8 mouse cellular contexts compared by ENCODE assay signal in the genomic region with DNA sequence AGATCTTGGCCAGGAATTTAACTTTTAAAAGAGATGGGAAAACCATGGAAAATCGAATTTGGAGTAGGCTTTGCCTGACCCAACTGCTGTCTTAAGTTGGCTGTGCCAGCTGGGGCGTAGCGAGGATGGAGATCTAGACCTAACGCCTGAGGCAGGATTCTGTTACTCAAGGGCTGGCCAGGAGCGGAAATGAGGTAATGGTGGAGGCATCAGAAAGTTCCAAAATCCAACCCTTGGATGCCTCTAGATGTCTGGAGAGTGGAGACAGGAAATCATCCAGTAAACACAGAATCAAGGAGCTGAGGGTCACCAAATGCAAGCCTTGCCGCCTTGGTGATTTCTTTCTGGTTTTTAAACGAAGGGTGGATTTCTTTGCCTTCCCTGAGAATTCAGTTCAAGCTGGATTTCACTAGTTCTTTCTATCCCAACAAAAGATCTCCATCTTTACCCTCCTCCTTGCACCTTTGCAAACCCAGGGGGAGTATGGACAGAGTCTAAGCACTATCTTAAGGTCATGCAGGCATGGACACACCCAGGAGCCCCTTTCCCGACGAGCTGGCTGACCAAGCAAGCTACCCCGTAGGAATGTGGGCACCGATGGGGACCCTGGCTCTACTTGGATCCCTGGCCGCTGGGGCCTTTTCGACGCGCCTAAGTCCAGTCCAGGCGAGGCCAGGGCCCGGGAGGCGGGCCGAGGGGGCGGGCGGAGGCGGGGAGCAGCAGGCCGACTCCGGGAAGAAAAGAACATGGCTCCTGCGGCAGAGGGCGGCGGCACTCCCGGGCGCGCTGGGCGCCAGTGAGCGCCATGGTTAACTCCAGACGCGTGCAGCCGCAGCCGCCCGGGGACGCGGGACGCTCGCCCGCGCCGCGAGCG. TPM values are rescaled to one million over a fixed set of nuclear protein-coding genes. Genes with fewer than 3 reads are reported as not detected.
DNase-seq lines count a peak whose midpoint lies in the region; ATAC-seq lines count a peak whose summit lies in the region.

Pkd2 (plus strand) TSS at position 619 of the 874 bp plus-strand sequence.

- peak within 1 kb of the TSS; percentile 98 for H3K9ac ChIP-seq in hindbrain, embryonic 14.5 days

- 12% methylated on average over 41 of the region's 46 CpGs for WGBS in hindbrain, embryonic 14.5 days

- peak; percentile 87 for ATAC-seq in hindbrain, embryonic 14.5 days (ENCODE audit: low FRiP score)
- no peak for ATAC-seq in activated CD4-positive, CD25-positive, alpha-beta regulatory T cell, adult 4 months

- peak within 1 kb of the TSS; percentile 95 for H3K27ac ChIP-seq in hindbrain, embryonic 14.5 days

- peaks cover 6% of the 10 kb centered on the region; the same call in 1 of the 2 replicates for H3K9me3 ChIP-seq in hindbrain, embryonic 14.5 days (ENCODE audit: control insufficient read depth, low read length)

- H3K4me3 ChIP-seq in hindbrain, embryonic 14.5 days (replicated peaks; ENCODE audit: low read length) = peak within 1 kb of the TSS; percentile 82

- no peaks in the 10 kb centered on the region for H3K27me3 ChIP-seq in hindbrain, embryonic 14.5 days (ENCODE audit: control insufficient read depth, insufficient read depth, low read length)

- peak within 1 kb of the TSS; percentile 84 for H3K4me2 ChIP-seq in hindbrain, embryonic 14.5 days (replicated peaks)

- 0 out of 2 replicates have a peak, but pooled peaks cover 3% of the 10 kb centered on the region for H3K36me3 ChIP-seq in hindbrain, embryonic 14.5 days (replicated peaks; ENCODE audit: control insufficient read depth, insufficient read depth)

- peaks cover 10% of the 10 kb centered on the region; the same call in 1 of the 2 replicates for H3K4me1 ChIP-seq in hindbrain, embryonic 14.5 days (replicated peaks; ENCODE audit: control insufficient read depth, insufficient read depth, low read length)

- peak; percentile 67 for DNase-seq in adrenal gland, adult 8-10 months
- peak; percentile 41 to 74 for DNase-seq in cerebellum, postnatal 4 days (ENCODE audit: low spot score in 2 of 2)
- DNase-seq in gastrocnemius, adult 8-10 months (ENCODE audit: low spot score in 2 of 2) = peak; percentile 55 to 63
- DNase-seq in hindbrain, embryonic 14.5 days (ENCODE audit: low spot score) = peak; percentile 69
- peak; percentile 56 to 58 for DNase-seq in left cerebral cortex, adult 8-10 months (ENCODE audit: low spot score in 2 of 2)
- DNase-seq in lung, postnatal 4 days = peak; percentile 83 to 89
- DNase-seq in right cerebral cortex, adult 2 months (ENCODE audit: low spot score in 2 of 2) = peak; percentile 48 to 69

RNA-seq across cellular contexts. Expression of gene Pkd2, which starts in this region (rescaled TPM):
- 10 to 100 TPM; 44.1 to 68.0 (median 53.9) TPM for total RNA-seq in adrenal gland, adult 8-10 months (2022)
- total RNA-seq in gastrocnemius, adult 8-10 months (2022) = 1 to 10 TPM; 6.1 to 9.3 (median 7.6) TPM
- polyA plus RNA-seq in hindbrain, embryonic 14.5 days (2014; fragmentation: Nextera tagmentation; extraction: Ambion mirVana) = 12.0 TPM in 2 replicates
- total RNA-seq in left cerebral cortex, adult 8-10 months (2022) = 10 to 100 TPM; 26.2 to 29.1 (median 28.6) TPM
- under 1 TPM in 1 of 2 experiments, not detected in 1; 0.11 TPM for polyA plus RNA-seq in activated CD4-positive, CD25-positive, alpha-beta regulatory T cell, adult 4 months (2017; shearing (Covaris generic))

Comparison
In these comparisons a context has a peak if more than half of its experiments do, and no peak if none do; other contexts are left out.
1. RNA of gene Pkd2 (polyA plus RNA-seq): 12.0 TPM in hindbrain, embryonic 14.5 days; 0.11 TPM in activated CD4-positive, CD25-positive, alpha-beta regulatory T cell, adult 4 months; every median in the first group is over 10 times any median in the second.
2. Peak in every context shown above with its lines, with median percentiles within 50 percentile points of each other: DNase-seq.